Mouse (Mus musculus): ENCODE measurements around the gene Rbfox3. TPM values are rescaled to one million over a fixed set of nuclear protein-coding genes. Genes with fewer than 3 reads are reported as not detected.

Gene Rbfox3
- 0.37 and 0.50 TPM in 2 replicates for polyA plus RNA-seq (2014; fragmentation: Nextera tagmentation; extraction: Ambion mirVana)

GRCm38 (mm10) chr11:118911307-118912070 is at the start of gene Rbfox3:
Gene Rbfox3, minus strand, starts transcription at chr11:118911597.
- peaks cover 53% of the 10 kb centered on the region for H3K27me3 ChIP-seq (ENCODE audit: control insufficient read depth, insufficient read depth, low read length)
- no peak within 1 kb of the TSS for H3K4me3 ChIP-seq (ENCODE audit: low read length)
- no peak within 1 kb of the TSS for H3K4me2 ChIP-seq (replicated peaks; ENCODE audit: low read depth, low read length)
- no peak within 1 kb of the TSS for H3K9ac ChIP-seq (ENCODE audit: low read depth, low read length)
- WGBS: 61% methylated on average over 4 of the region's 4 CpGs
- H3K27ac ChIP-seq (ENCODE audit: low read depth, low read length): no peak within 1 kb of the TSS
- H3K4me1 ChIP-seq (ENCODE audit: control insufficient read depth, insufficient read depth, low read length): 0 out of 2 replicates have a peak, but pooled peaks cover 9% of the 10 kb centered on the region
- H3K36me3 ChIP-seq (ENCODE audit: control insufficient read depth, insufficient read depth, low read length): no peaks in the 10 kb centered on the region
- no peak for ATAC-seq (ENCODE audit: low FRiP score, low TSS enrichment)
- H3K9me3 ChIP-seq (ENCODE audit: control insufficient read depth, low read length): no peaks in the 10 kb centered on the region

GRCm38 (mm10) chr11:118960649-118961048 is 49.3 kb upstream of the Rbfox3 start:
- H3K27ac ChIP-seq (ENCODE audit: low read depth, low read length): no peak overlapping the region
- no peak overlapping the region for H3K4me2 ChIP-seq (replicated peaks; ENCODE audit: low read depth, low read length)
- no peaks in the 10 kb centered on the region for H3K9me3 ChIP-seq (ENCODE audit: control insufficient read depth, low read length)
- 0 out of 2 replicates have a peak, but pooled peaks cover 3% of the 10 kb centered on the region for H3K4me1 ChIP-seq (ENCODE audit: control insufficient read depth, insufficient read depth, low read length)
- H3K36me3 ChIP-seq (ENCODE audit: control insufficient read depth, insufficient read depth, low read length): no peaks in the 10 kb centered on the region
- H3K9ac ChIP-seq (ENCODE audit: low read depth, low read length): no peak overlapping the region
- 72% methylated on average over 3 of the region's 3 CpGs for WGBS
- ATAC-seq (ENCODE audit: low FRiP score, low TSS enrichment): no peak
- no peaks in the 10 kb centered on the region for H3K27me3 ChIP-seq (ENCODE audit: control insufficient read depth, insufficient read depth, low read length)
- no peak overlapping the region for H3K4me3 ChIP-seq (ENCODE audit: low read length)

GRCm38 (mm10) chr11:118957070-118957471 is 45.7 kb upstream of the Rbfox3 start:
- no peak overlapping the region for H3K4me3 ChIP-seq (ENCODE audit: low read length)
- no peaks in the 10 kb centered on the region for H3K9me3 ChIP-seq (ENCODE audit: control insufficient read depth, low read length)
- no peaks in the 10 kb centered on the region for H3K4me1 ChIP-seq (ENCODE audit: control insufficient read depth, insufficient read depth, low read length)
- no peak overlapping the region for H3K4me2 ChIP-seq (replicated peaks; ENCODE audit: low read depth, low read length)
- H3K27ac ChIP-seq (ENCODE audit: low read depth, low read length): no peak overlapping the region
- no peaks in the 10 kb centered on the region for H3K27me3 ChIP-seq (ENCODE audit: control insufficient read depth, insufficient read depth, low read length)
- H3K36me3 ChIP-seq (ENCODE audit: control insufficient read depth, insufficient read depth, low read length): no peaks in the 10 kb centered on the region
- no peak for ATAC-seq (ENCODE audit: low FRiP score, low TSS enrichment)
- 73% methylated on average over 14 of the region's 14 CpGs for WGBS
- no peak overlapping the region for H3K9ac ChIP-seq (ENCODE audit: low read depth, low read length)

- H3K4me1 ChIP-seq (ENCODE audit: control insufficient read depth, insufficient read depth, low read length): no peaks in the 10 kb centered on the region
- no peaks in the 10 kb centered on the region for H3K27me3 ChIP-seq (ENCODE audit: control insufficient read depth, insufficient read depth, low read length)
- no peak overlapping the region for H3K27ac ChIP-seq (ENCODE audit: low read depth, low read length)
- no peak overlapping the region for H3K4me2 ChIP-seq (replicated peaks; ENCODE audit: low read depth, low read length)
- H3K9ac ChIP-seq (ENCODE audit: low read depth, low read length): no peak overlapping the region
- H3K4me3 ChIP-seq (ENCODE audit: low read length): no peak overlapping the region
- no peaks in the 10 kb centered on the region for H3K36me3 ChIP-seq (ENCODE audit: control insufficient read depth, insufficient read depth, low read length)
- H3K9me3 ChIP-seq (ENCODE audit: control insufficient read depth, low read length): no peaks in the 10 kb centered on the region
- no peak for ATAC-seq (ENCODE audit: low FRiP score, low TSS enrichment)
- 30% methylated on average over 6 of the region's 6 CpGs for WGBS
These were observed 43.6 kb upstream of the Rbfox3 start for GRCm38 (mm10) chr11:118955016-118955415.

GRCm38 (mm10) chr11:118945868-118946267 is 34.5 kb upstream of the Rbfox3 start:
- Histone ChIP-seq H3K4me2 (replicated peaks; ENCODE audit: low read depth, low read length) (no peak overlapping the region), H3K9me3 (ENCODE audit: control insufficient read depth, low read length) (no peaks in the 10 kb centered on the region), H3K27me3 (ENCODE audit: control insufficient read depth, insufficient read depth, low read length) (no peaks in the 10 kb centered on the region), H3K9ac (ENCODE audit: low read depth, low read length) (no peak overlapping the region), H3K27ac (ENCODE audit: low read depth, low read length) (no peak overlapping the region), H3K4me1 (ENCODE audit: control insufficient read depth, insufficient read depth, low read length) (no peaks in the 10 kb centered on the region), H3K36me3 (ENCODE audit: control insufficient read depth, insufficient read depth, low read length) (no peaks in the 10 kb centered on the region), H3K4me3 (ENCODE audit: low read length) (no peak overlapping the region)
- WGBS: 84% methylated on average over 8 of the region's 8 CpGs
- ATAC-seq (ENCODE audit: low FRiP score, low TSS enrichment): no peak

- Histone ChIP-seq H3K4me1 (ENCODE audit: control insufficient read depth, insufficient read depth, low read length) (no peaks in the 10 kb centered on the region), H3K27me3 (ENCODE audit: control insufficient read depth, insufficient read depth, low read length) (no peaks in the 10 kb centered on the region), H3K9me3 (ENCODE audit: control insufficient read depth, low read length) (no peaks in the 10 kb centered on the region), H3K27ac (ENCODE audit: low read depth, low read length) (no peak overlapping the region), H3K4me2 (replicated peaks; ENCODE audit: low read depth, low read length) (no peak overlapping the region), H3K36me3 (ENCODE audit: control insufficient read depth, insufficient read depth, low read length) (no peaks in the 10 kb centered on the region), H3K9ac (ENCODE audit: low read depth, low read length) (no peak overlapping the region), H3K4me3 (ENCODE audit: low read length) (no peak overlapping the region)
- 38% methylated on average over 5 of the region's 5 CpGs for WGBS
- no peak for ATAC-seq (ENCODE audit: low FRiP score, low TSS enrichment)
These were observed 29.9 kb upstream of the Rbfox3 start for GRCm38 (mm10) chr11:118941268-118941667.

- Histone ChIP-seq H3K36me3 (ENCODE audit: control insufficient read depth, insufficient read depth, low read length) (no peaks in the 10 kb centered on the region), H3K27me3 (ENCODE audit: control insufficient read depth, insufficient read depth, low read length) (no peaks in the 10 kb centered on the region), H3K4me1 (ENCODE audit: control insufficient read depth, insufficient read depth, low read length) (no peaks in the 10 kb centered on the region), H3K9ac (ENCODE audit: low read depth, low read length) (no peak overlapping the region), H3K4me2 (replicated peaks; ENCODE audit: low read depth, low read length) (no peak overlapping the region), H3K9me3 (ENCODE audit: control insufficient read depth, low read length) (no peaks in the 10 kb centered on the region), H3K4me3 (ENCODE audit: low read length) (no peak overlapping the region), H3K27ac (ENCODE audit: low read depth, low read length) (no peak overlapping the region)
- no peak for ATAC-seq (ENCODE audit: low FRiP score, low TSS enrichment)
- 74% methylated on average over 11 of the region's 11 CpGs for WGBS
These were observed 29.1 kb upstream of the Rbfox3 start for GRCm38 (mm10) chr11:118940539-118940938.

- H3K4me3 ChIP-seq (ENCODE audit: low read length): no peak overlapping the region
- H3K4me2 ChIP-seq (replicated peaks; ENCODE audit: low read depth, low read length): no peak overlapping the region
- no peaks in the 10 kb centered on the region for H3K36me3 ChIP-seq (ENCODE audit: control insufficient read depth, insufficient read depth, low read length)
- ATAC-seq (ENCODE audit: low FRiP score, low TSS enrichment): no peak
- 83% methylated on average over 4 of the region's 4 CpGs for WGBS
- no peaks in the 10 kb centered on the region for H3K27me3 ChIP-seq (ENCODE audit: control insufficient read depth, insufficient read depth, low read length)
- no peak overlapping the region for H3K9ac ChIP-seq (ENCODE audit: low read depth, low read length)
- no peaks in the 10 kb centered on the region for H3K9me3 ChIP-seq (ENCODE audit: control insufficient read depth, low read length)
- no peak overlapping the region for H3K27ac ChIP-seq (ENCODE audit: low read depth, low read length)
- H3K4me1 ChIP-seq (ENCODE audit: control insufficient read depth, insufficient read depth, low read length): no peaks in the 10 kb centered on the region
These were observed 28.3 kb upstream of the Rbfox3 start for GRCm38 (mm10) chr11:118939731-118940130.

GRCm38 (mm10) chr11:118934925-118935324 is 23.5 kb upstream of the Rbfox3 start:
- Histone ChIP-seq H3K27me3 (ENCODE audit: control insufficient read depth, insufficient read depth, low read length) (no peaks in the 10 kb centered on the region), H3K4me1 (ENCODE audit: control insufficient read depth, insufficient read depth, low read length) (no peaks in the 10 kb centered on the region), H3K9ac (ENCODE audit: low read depth, low read length) (no peak overlapping the region), H3K4me3 (ENCODE audit: low read length) (no peak overlapping the region), H3K9me3 (ENCODE audit: control insufficient read depth, low read length) (peaks cover 3% of the 10 kb centered on the region; the same call in 1 of the 2 replicates), H3K27ac (ENCODE audit: low read depth, low read length) (no peak overlapping the region), H3K4me2 (replicated peaks; ENCODE audit: low read depth, low read length) (no peak overlapping the region), H3K36me3 (ENCODE audit: control insufficient read depth, insufficient read depth, low read length) (no peaks in the 10 kb centered on the region)
- ATAC-seq (ENCODE audit: low FRiP score, low TSS enrichment): no peak
- WGBS: 38% methylated on average over 1 of the region's 1 CpGs

Measured in kidney, embryonic 14.5 days (tissue).